Mouse (Mus musculus): ENCODE measurements around the gene Cd72.

DNA sequence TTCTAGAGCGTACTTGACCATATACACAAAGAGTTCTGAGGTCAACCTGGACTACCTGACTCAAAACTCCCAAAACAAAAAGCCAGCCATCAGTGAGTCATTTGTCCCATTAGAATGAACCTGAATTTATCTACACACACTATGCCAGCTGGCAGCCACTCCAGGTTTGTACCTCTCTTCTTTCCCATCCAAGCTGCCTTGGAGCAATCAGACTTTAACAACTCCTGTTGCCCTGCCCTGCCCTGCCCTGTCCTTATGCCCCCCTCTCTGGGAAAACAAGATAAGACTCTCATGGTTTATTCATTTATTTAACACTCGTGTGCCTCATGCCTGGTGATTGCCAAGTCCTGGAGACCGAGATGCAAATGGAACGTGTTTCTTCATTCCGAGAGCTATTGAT, 36.4 kb upstream of the Cd72 start:
- TF ChIP-seq POLR2A (IDR thresholded peaks at IDR 0.05; ENCODE audit: low read depth, low read length) = no peak
- TF ChIP-seq EP300 (IDR thresholded peaks at IDR 0.05; ENCODE audit: low read length) = no peak
- TF ChIP-seq CHD2 (IDR thresholded peaks at IDR 0.05; ENCODE audit: low read length) = no peak
- TF ChIP-seq ELF1 (IDR thresholded peaks at IDR 0.05; ENCODE audit: low read depth, low read length) = no peak
- TF ChIP-seq CTCF (conservative IDR thresholded peaks at IDR 0.05 in 1 of 2, IDR thresholded peaks at IDR 0.05 in 1 of 2; ENCODE audit: low read depth in 2 of 2, low read length in 2 of 2) = no peak
- TF ChIP-seq MEF2A (IDR thresholded peaks at IDR 0.05; ENCODE audit: borderline replicate concordance, low read depth, low read length) = no peak
- TF ChIP-seq TCF12 (IDR thresholded peaks at IDR 0.05; ENCODE audit: low read depth, low read length) = no peak
